Mouse (Mus musculus) ZHBTc4 (cell line): Measurements from ENCODE around the gene Krtap19-3.

Experiments used
- DNase-seq: peaks from one replicate; pipeline ENCODE4 v3.0.0-alpha.2; 2011; ENCODE audit warnings: low read depth, low spot score

Krtap19-3 gene

DNA sequence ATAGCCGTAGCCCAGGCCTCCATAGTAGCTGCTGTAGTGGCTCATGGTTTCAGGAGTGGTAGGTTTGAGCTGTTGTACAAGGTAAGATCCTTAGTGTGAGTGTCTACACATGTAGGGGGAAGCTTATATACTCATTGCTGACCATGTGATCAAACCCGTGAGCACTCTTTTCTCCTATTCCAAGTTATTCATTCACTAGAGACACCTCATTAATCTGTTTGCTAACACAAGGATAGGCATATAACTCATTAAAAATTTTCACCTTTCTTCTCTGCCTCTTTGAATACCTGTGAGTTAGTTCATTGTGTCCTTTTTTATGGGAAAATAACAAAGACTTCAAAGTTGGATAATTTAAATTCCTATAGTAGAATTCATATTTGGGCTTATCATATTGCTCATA, at the start of gene Krtap19-3:
Gene Krtap19-3, minus strand, starts transcription at position 101 of the 400 bp plus-strand sequence.
- DNase-seq, result no peak

DNA sequence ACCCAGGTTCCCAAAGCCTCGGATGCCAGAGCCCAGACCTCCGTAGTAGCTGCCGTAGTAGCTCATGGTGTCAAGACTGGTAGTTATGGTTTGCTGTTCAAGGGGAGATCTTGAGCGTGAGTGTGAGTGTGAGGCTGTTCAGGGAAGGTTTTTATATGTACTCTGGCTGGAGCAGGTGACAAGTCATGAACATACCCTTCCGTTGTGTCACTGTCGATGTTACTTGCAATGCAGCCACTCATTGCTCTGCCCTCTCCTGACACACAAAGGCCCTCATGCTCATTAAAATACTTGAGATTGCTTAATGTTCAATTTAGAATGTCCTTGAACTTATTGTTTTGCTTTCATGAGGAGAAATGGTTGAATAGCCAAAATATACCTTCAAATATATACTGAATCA, 18.5 kb upstream of the Krtap19-3 start, which contains the start of gene Krtap19-5:
Gene Krtap19-5, minus strand, starts transcription at position 101 of the 400 bp plus-strand sequence.
- no peak for DNase-seq

DNA sequence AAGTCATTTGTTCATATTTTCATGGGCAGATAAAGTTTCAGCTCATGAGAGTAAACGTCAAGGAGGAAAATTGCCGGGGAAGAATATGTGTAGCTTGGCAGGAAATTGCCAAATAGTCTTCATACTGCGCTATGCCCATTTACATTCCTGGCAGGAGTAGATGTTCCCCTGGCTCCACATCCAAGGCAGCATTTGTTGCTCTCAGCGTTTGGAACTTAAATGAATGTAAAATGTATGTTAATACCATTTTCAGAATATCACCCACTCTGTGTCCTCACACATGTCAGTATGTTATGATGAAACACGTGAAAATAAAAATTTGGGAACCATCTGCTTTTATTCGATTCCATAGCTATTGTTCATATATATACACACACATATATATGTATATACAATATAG, 9.0 kb upstream of the Krtap19-3 start:
- DNase-seq, result no peak

DNA sequence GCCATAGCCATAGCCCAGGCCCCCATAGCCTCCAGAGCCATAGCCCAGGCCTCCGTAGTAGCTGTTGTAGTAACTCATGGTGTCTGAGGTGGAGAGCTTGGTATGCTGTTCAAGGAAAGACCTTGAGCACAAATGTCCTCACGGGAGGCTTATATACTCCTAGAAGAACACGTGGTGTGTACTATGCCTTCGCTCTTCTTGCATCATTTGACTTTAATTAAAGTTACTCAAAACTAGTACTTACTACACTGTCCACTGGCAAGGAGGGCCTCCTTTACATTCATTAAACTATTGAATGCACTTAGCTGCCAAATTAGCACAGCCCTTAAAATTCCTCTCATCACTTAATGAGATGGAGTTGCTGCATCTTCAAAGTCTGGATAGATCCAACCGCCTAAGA, 7.2 kb upstream of the Krtap19-3 start, which contains the start of gene Krtap19-4:
Gene Krtap19-4, minus strand, starts transcription at position 101 of the 400 bp plus-strand sequence.
- DNase-seq, result no peak

DNA sequence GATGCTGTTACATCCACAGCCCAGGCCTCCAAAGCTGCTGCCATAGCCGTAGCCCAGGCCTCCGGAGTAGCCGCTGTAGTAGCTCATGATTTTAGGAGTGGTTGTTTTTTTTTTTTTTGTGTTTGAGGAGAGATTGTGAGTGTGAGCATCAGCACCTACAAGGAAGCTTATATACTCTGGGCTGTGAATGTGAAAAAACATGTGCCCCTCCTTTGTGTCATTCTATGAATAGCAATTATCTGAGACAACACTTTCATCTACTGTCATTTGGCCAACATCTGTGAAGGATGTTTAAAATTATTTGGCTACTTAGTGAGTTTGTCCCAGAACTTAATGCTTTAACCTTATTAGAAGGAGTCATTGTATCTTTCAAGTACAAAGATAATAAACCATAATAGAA, 3.7 kb downstream of the Krtap19-3 start, which contains the start of gene Krtap19-2:
Gene Krtap19-2, minus strand, starts transcription at position 101 of the 400 bp plus-strand sequence.
- no peak for DNase-seq

DNA sequence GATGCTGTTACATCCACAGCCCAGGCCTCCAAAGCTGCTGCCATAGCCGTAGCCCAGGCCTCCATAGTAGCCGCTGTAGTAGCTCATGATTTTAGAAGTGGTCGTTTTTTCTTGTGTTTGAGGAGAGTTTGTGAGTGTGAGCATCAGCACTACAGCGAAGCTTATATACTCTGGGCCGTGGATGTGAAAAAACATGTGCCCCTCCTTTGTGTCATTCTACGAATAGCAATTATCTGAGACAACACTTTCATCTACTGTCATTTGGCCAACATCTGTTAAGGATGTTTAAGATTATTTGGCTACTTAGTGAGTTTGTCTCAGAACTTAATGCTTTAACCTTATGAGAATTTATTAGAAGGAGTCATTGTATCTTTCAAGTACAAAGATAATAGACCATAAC, 8.5 kb downstream of the Krtap19-3 start, which contains the start of gene Krtap19-1:
Gene Krtap19-1, minus strand, starts transcription at position 101 of the 400 bp plus-strand sequence.
- no peak for DNase-seq

DNA sequence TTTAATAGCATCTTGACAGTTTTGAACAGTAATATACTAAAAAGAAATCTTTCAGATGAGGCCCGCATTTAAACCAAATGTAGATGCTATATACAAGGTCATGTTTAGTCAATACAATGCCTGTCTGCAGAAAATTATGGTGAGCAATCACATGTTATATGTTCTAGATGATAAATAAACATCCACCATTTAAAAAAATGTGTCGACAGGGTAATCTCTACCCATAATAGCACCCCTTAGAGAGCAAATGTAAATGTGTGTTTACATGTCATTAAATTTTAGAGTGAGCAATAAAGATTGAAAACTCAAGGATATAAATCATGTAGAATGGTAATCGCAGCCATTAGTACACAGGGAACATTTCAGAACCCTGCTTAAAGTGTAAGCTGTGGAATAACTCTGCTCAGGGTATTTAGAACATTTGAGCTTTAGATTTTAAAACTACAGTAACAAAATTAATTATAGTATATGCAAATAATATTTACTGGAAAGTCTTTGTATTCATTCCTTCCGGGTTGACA, 12.9 kb downstream of the Krtap19-3 start:
- DNase-seq, result no peak

DNA sequence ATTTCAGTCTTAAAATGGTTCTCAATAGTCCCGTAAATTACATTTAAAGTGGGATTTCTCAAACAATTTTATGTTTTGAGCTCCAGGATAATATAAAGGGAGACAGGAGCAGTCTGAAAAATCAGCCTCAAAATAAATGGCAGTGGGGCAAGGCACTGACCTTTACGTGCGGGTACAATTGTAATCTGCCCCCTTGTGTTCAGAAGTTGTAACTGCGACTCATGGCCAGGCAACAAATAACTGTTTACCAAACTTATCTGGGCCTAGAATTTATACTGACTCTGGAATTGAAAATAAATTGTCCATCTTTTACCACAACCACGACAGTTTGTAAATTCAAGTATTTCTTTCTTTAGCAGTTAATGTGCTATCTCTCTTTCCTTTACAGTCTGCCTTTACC, 26.4 kb downstream of the Krtap19-3 start:
- peak; percentile 50 for DNase-seq

DNA sequence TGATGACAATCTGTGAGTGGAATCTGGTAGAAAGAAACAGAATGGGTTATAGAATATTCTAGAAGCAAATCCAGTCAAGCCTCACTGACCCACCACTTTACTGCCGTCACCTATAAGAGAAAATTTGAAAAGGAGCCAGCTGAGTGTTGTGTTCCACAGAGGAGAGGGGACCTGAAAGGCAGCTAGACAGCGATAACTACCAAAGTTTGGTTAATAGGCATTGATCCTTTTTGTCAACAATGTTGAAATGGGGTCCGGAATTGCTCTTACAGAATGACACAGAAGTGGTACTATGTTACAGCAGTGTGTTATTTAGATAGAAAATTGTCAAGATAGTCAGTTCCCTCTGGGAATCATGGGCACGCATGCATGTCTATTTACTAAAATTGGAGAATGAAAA, 29.3 kb downstream of the Krtap19-3 start:
- no peak for DNase-seq

DNA sequence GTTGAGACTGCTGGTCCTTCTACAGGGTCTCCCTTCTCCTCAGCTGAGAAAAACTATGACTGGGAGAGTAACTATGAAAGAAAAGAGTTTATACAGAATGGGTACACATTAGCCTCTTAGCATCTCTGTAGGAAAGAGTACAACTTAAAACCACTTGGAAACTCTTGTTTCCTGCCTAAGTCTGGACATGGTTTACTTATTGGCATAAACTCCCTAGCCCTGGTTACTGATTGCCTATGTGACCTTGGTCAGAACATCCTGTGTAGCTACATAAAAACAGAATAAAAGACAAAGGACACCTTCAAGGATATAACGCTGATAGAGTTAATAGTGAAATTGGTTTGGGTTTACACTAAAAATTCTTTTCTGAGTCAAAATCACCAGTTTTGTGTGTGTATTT, 30.5 kb downstream of the Krtap19-3 start:
- no peak for DNase-seq
